Mouse (Mus musculus): ENCODE measurements around the gene Fto. TPM values are rescaled to one million over a fixed set of nuclear protein-coding genes. Genes with fewer than 3 reads are reported as not detected.
A peak's percentile ranks its signal among the peaks of the same experiment; 100 is the strongest.

The Fto gene
- total RNA-seq, 2 experiments from 2014 or later = 5.1 to 6.1 TPM

DNA sequence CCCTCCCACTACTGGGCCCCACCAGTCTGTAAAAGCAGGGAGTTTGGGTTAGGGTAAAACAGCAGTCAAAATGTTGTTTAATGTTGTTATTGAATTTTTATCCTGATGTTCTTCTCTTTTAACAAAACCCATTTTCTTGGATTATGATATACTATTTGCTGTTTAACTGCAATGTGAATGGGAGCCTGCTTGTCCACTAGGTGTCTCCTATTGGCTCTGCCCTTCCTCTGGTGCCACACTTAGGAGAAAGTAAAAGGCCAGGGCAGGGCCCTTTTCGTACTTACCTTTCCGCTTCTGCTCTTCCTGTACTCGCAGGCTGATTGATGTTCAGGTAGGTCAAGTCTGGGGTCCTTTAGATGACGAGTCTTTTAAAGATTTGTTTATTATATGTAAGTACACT is 40.6 kb downstream of the Fto start:
- ATAC-seq (replicated peaks; ENCODE audit: low FRiP score, poor library complexity, severe bottlenecking) = no peak

- no peak for ATAC-seq (replicated peaks; ENCODE audit: low FRiP score, poor library complexity, severe bottlenecking)
Measured at GRCm38 (mm10) chr8:91355301-91355905, 42.1 kb downstream of the Fto start.

DNA sequence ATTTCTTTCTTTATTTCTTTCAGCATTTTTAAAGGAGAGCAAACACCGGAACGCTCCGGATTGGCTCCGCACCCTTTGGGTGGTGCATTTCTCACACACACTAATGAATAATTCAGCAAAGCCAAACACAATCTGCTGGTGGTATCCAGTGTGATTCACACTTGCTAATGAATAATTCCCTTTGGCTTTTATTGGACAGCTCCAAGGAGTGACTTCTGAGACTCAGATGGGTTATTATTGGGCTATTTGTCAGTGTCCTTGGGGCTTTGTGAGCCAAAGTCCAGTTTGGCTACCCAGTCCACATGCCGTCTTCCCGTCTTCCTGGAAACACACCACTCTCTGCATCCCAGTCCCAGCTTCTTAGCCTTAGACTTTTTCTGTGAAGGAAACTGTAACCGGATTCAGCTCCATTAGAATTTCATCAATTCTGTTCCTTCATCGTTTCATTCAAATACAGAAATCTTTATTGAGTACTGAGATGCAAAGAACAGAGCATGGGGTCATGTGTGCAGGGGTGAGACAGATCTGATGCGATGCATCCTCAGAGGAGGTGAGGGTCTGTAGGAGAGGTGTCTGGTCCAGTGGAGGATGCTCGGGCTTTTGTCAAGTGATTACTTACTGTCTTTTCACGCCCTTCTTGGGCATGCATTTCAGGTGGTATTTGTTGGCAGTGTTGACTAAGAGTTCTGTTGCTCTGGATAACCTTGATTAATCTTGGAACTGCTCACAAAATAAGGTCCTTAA is 42.8 kb downstream of the Fto start:
- ATAC-seq (replicated peaks; ENCODE audit: low FRiP score, poor library complexity, severe bottlenecking) = no peak

- ATAC-seq (replicated peaks; ENCODE audit: low FRiP score, poor library complexity, severe bottlenecking) = no peak
Measured at GRCm38 (mm10) chr8:91357493-91358014, 44.2 kb downstream of the Fto start.

DNA sequence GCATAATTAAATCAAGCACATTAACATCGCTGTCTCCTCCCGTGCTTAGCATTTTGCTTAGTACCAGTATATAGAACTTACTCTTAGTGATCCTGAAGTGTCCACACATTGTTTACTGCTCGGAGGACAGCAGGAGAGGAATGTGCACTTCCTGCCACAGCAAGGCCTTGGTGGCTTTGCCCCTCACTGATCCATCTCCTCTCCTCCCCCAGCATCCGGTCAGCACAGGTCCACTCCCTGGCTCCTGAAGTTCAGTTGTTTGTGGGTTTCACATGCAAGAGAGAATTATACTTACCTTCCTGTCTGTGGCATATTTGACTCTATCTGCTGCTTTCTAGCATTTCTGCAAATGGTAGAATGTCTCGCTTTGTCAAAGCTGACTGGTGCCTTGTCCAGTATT is 44.7 kb downstream of the Fto start:
- no peak for ATAC-seq (replicated peaks; ENCODE audit: low FRiP score, poor library complexity, severe bottlenecking)

GRCm38 (mm10) chr8:91359511-91359910 is 46.2 kb downstream of the Fto start:
- ATAC-seq (replicated peaks; ENCODE audit: low FRiP score, poor library complexity, severe bottlenecking) = no peak

- no peak for ATAC-seq (replicated peaks; ENCODE audit: low FRiP score, poor library complexity, severe bottlenecking)
Measured at GRCm38 (mm10) chr8:91360644-91361357, 47.5 kb downstream of the Fto start.

GRCm38 (mm10) chr8:91363272-91363860 is 50.0 kb downstream of the Fto start:
- ATAC-seq (replicated peaks; ENCODE audit: low FRiP score, poor library complexity, severe bottlenecking) = no peak

DNA sequence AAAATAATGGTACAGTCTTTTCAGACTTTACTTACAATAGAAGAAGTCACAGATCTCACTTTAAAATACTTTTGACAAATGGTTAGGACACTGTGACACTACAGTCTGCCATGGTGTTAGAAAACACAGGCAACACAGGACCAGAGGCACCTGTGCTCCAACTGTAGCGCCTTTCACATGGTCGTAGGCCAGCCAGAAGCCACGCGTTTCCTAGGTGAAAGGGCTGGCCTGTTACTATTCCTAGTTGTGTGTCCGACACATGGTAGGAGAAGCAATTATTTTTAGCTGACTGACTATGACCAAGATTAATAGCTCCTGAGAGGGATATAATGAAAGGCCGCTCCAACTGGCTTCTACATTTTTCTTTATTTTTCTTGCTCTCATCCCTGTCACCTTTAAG is 50.9 kb downstream of the Fto start:
- no peak for ATAC-seq (replicated peaks; ENCODE audit: low FRiP score, poor library complexity, severe bottlenecking)

DNA sequence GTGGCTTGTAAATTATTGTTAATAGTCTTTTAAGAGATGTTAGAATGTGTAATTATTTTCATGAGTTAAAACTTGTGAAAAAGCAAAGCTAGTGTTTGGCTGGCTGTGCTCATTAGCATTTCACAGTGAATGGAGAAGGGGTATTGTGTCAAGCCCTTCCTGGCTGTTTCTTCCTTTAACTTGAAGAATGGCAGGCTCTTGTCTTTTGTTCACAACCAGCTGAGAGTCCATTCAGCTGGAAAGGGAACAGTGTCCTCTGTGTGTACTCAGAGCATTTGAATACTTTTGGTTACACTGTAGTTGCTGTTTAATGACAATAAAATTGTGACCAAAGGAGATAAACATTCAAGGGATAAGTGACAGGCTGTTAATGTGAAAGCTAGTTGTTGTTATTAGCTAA is 52.5 kb downstream of the Fto start:
- no peak for ATAC-seq (replicated peaks; ENCODE audit: low FRiP score, poor library complexity, severe bottlenecking)

DNA sequence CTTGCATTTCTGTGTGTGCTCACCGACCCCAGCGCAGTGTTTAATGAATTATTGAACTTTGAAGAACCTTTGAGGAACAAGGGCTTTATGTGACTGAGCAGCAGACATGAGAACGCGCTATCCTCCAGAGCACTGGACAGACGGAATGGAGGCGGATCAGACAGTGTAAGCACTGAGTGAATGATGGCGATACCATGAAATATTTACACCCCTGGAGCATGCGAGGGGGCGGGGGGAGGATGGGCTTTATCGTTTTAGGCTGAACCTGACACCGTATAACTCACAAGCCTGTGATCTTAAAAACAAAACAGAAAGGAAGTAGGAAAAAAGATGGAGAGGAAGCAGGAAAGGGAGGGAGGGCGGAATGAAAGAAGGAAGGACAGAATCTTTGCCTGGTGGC is 57.6 kb downstream of the Fto start:
- ATAC-seq (replicated peaks; ENCODE audit: low FRiP score, poor library complexity, severe bottlenecking) = no peak

- no peak for ATAC-seq (replicated peaks; ENCODE audit: low FRiP score, poor library complexity, severe bottlenecking)
Measured at GRCm38 (mm10) chr8:91371995-91372394, 58.7 kb downstream of the Fto start.

DNA sequence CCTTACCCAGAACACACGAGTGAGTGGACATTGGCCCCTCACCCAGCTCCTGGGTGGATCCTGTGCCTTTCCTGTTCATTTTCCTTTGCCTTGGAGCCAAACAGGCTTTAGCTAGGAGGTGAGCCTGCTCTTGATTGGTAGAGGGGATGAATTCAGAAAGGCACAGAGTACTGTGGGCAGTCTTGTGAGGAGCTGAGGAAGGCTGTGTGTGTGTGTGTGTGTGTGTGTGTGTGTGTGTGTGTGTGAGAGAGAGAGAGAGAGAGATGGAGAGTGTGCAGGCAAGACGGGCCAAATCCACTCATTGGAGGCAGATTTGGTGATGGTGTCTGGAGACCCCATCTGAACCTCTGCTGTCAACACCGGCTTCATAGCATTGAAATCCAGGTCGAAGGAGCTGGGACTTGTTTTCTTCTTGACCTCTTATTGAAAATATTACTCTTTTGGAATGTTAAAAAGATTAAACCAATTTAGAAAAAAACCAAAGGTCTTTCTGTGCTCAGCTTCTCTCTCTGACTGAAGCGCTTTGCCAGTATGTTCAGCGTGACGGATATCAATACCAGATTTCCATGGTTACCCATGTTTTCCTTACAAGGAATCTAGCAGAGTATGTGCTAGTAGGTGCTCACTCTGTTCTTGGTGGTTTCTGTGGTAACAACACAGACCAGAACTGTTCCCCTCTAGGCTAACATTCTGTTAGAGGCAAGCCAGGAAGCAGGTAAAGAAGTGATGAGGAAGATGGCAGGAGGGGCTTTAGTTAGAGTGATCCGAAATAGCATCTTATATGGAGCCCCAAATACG is 59.7 kb downstream of the Fto start:
- ATAC-seq (replicated peaks; ENCODE audit: low FRiP score, poor library complexity, severe bottlenecking) = no peak

GRCm38 (mm10) chr8:91375054-91375938 is 62.0 kb downstream of the Fto start:
- ATAC-seq (replicated peaks; ENCODE audit: low FRiP score, poor library complexity, severe bottlenecking) = no peak

- peak; percentile 42; the same call in 1 of the 2 replicates for ATAC-seq (replicated peaks; ENCODE audit: low FRiP score, poor library complexity, severe bottlenecking)
Measured at GRCm38 (mm10) chr8:91376785-91377184, 63.5 kb downstream of the Fto start.

DNA sequence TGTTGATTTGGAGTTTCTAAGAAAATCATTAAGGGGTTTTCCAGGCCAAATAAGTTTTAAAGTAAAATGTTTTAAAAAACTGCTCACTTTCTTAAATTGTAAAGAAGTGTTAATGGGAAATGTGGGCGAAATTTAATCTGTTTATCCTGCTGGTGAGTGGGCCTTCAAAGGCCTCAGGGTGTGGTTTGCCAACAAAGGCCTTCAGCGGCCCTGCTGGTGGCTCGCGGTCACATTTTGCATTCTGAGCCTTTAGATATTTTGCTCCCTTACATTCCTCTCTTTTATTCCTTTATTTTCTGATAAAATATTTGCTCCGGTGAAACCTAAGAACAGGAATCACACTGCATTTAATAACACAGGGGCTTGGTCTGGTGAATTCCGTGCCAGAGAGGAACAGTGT is 64.0 kb downstream of the Fto start:
- no peak for ATAC-seq (replicated peaks; ENCODE audit: low FRiP score, poor library complexity, severe bottlenecking)

DNA sequence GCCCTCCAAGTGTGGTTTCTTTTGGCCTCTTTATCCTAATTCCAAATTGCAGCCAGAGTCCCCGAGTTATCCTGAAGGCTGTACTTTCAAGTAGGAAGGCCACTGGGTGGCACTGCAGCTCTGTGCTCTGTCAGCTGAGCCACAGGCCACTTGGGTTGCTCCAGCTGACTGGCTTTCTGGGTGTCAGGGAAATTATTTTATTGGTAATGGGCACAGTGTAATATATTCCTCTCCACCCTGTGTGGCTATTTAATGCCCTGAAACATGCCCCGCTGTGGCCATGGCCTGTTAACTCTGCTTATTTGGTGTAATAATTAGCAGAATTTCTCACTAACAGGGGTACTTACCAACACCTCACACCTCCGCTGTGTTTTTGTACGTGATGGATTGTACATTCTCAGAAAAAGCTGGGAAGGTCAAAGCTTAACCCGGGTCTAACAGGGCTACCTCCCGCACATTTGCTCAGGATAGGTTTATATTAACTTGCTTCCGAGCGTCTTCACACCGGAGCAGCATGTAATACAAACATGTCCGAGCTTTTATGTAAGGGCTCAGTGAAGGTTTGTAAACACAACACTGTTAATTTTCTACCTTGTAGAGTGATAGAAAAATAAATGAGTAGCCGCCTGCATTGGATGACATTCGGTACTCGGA is 65.6 kb downstream of the Fto start:
- no peak for ATAC-seq (replicated peaks; ENCODE audit: low FRiP score, poor library complexity, severe bottlenecking)
